Mouse (Mus musculus): Measurements from ENCODE around the gene Rxfp3. TPM values are rescaled to one million over a fixed set of nuclear protein-coding genes. Genes with fewer than 3 reads are reported as not detected.
"Not testable (repeated sequence)": the region's sequence is repeated elsewhere in the genome, so short reads cannot be mapped to it uniquely, and the experiment has no call there.

Gene Rxfp3
- polyA plus RNA-seq, 1 experiment, result not detected

- Histone ChIP-seq H3K27ac (ENCODE audit: insufficient read depth, low read depth, low read length) (no peak overlapping the region), H3K27me3 (replicated peaks; ENCODE audit: control insufficient read depth, insufficient read depth, low read length) (no peaks in the 10 kb centered on the region), H3K4me1 (ENCODE audit: control insufficient read depth, insufficient read depth, low read length) (no peaks in the 10 kb centered on the region), H3K4me3 (ENCODE audit: insufficient read depth, low read depth, low read length) (no peak overlapping the region), H3K36me3 (ENCODE audit: control insufficient read depth, insufficient read depth, low read length) (no peaks in the 10 kb centered on the region)
- WGBS, result 73% methylated on average over 4 of the region's 4 CpGs
- no peak for DNase-seq
- no peak for TF ChIP-seq CTCF (conservative IDR thresholded peaks at IDR 0.05; ENCODE audit: insufficient read depth, insufficient read length, low read depth, low read length)
- no peak for TF ChIP-seq POLR2A (IDR thresholded peaks at IDR 0.05; ENCODE audit: low read depth, low read length)
These were observed 34.0 kb downstream of the Rxfp3 start for GRCm38 (mm10) chr15:11003791-11004190.

GRCm38 (mm10) chr15:11000421-11000820 is 37.4 kb downstream of the Rxfp3 start, which contains the start of gene Slc45a2:
Slc45a2 (plus strand) TSS chr15:11000721.
- DNase-seq, result no peak
- no peaks in the 10 kb centered on the region for H3K27me3 ChIP-seq (replicated peaks; ENCODE audit: control insufficient read depth, insufficient read depth, low read length)
- no peak within 1 kb of the TSS for H3K27ac ChIP-seq (ENCODE audit: insufficient read depth, low read depth, low read length)
- H3K4me1 ChIP-seq (ENCODE audit: control insufficient read depth, insufficient read depth, low read length), result no peaks in the 10 kb centered on the region
- no peak for TF ChIP-seq CTCF (conservative IDR thresholded peaks at IDR 0.05; ENCODE audit: insufficient read depth, insufficient read length, low read depth, low read length)
- TF ChIP-seq POLR2A (IDR thresholded peaks at IDR 0.05; ENCODE audit: low read depth, low read length), result no peak
- peak within 1 kb of the TSS; percentile 37 for H3K4me3 ChIP-seq (ENCODE audit: insufficient read depth, low read depth, low read length)
- WGBS, result 55% methylated on average over 7 of the region's 7 CpGs
- no peaks in the 10 kb centered on the region for H3K36me3 ChIP-seq (ENCODE audit: control insufficient read depth, insufficient read depth, low read length)

GRCm38 (mm10) chr15:10999832-11000231 is 38.0 kb downstream of the Rxfp3 start:
- DNase-seq, result peak; percentile 45
- no peaks in the 10 kb centered on the region for H3K27me3 ChIP-seq (replicated peaks; ENCODE audit: control insufficient read depth, insufficient read depth, low read length)
- no peaks in the 10 kb centered on the region for H3K4me1 ChIP-seq (ENCODE audit: control insufficient read depth, insufficient read depth, low read length)
- H3K36me3 ChIP-seq (ENCODE audit: control insufficient read depth, insufficient read depth, low read length), result peaks cover 4% of the 10 kb centered on the region
- no peak overlapping the region for H3K27ac ChIP-seq (ENCODE audit: insufficient read depth, low read depth, low read length)
- WGBS, result 22% methylated on average over 5 of the region's 5 CpGs
- H3K4me3 ChIP-seq (ENCODE audit: insufficient read depth, low read depth, low read length), result peak overlapping the region; percentile 37
- TF ChIP-seq POLR2A (IDR thresholded peaks at IDR 0.05; ENCODE audit: low read depth, low read length), result no peak
- no peak for TF ChIP-seq CTCF (conservative IDR thresholded peaks at IDR 0.05; ENCODE audit: insufficient read depth, insufficient read length, low read depth, low read length)

- Histone ChIP-seq H3K27ac (ENCODE audit: insufficient read depth, low read depth, low read length) (no peak overlapping the region), H3K4me3 (ENCODE audit: insufficient read depth, low read depth, low read length) (no peak overlapping the region), H3K36me3 (ENCODE audit: control insufficient read depth, insufficient read depth, low read length) (peaks cover 14% of the 10 kb centered on the region), H3K27me3 (replicated peaks; ENCODE audit: control insufficient read depth, insufficient read depth, low read length) (no peaks in the 10 kb centered on the region), H3K4me1 (ENCODE audit: control insufficient read depth, insufficient read depth, low read length) (no peaks in the 10 kb centered on the region; the same call in 1 of the 2 replicates)
- TF ChIP-seq POLR2A (IDR thresholded peaks at IDR 0.05; ENCODE audit: low read depth, low read length), result no peak
- TF ChIP-seq CTCF (conservative IDR thresholded peaks at IDR 0.05; ENCODE audit: insufficient read depth, insufficient read length, low read depth, low read length), result no peak
- no peak for DNase-seq
- 87% methylated on average over 1 of the region's 1 CpGs for WGBS
These were observed 46.2 kb downstream of the Rxfp3 start for GRCm38 (mm10) chr15:10991566-10991965.

- Histone ChIP-seq H3K36me3 (ENCODE audit: control insufficient read depth, insufficient read depth, low read length) (peaks cover 16% of the 10 kb centered on the region), H3K27ac (ENCODE audit: insufficient read depth, low read depth, low read length) (no peak overlapping the region), H3K4me3 (ENCODE audit: insufficient read depth, low read depth, low read length) (no peak overlapping the region), H3K4me1 (ENCODE audit: control insufficient read depth, insufficient read depth, low read length) (peaks cover 7% of the 10 kb centered on the region; the same call in 1 of the 2 replicates), H3K27me3 (replicated peaks; ENCODE audit: control insufficient read depth, insufficient read depth, low read length) (no peaks in the 10 kb centered on the region)
- DNase-seq, result no peak
- WGBS, result 34% methylated on average over 2 of the region's 2 CpGs
- TF ChIP-seq POLR2A (IDR thresholded peaks at IDR 0.05; ENCODE audit: low read depth, low read length) (no peak), CTCF (conservative IDR thresholded peaks at IDR 0.05; ENCODE audit: insufficient read depth, insufficient read length, low read depth, low read length) (no peak)
These were observed 47.4 kb downstream of the Rxfp3 start for GRCm38 (mm10) chr15:10990411-10990810.

GRCm38 (mm10) chr15:10986477-10986876 is 51.3 kb downstream of the Rxfp3 start:
- Histone ChIP-seq H3K27ac (ENCODE audit: insufficient read depth, low read depth, low read length) (peak overlapping the region; percentile 97), H3K36me3 (ENCODE audit: control insufficient read depth, insufficient read depth, low read length) (peaks cover 10% of the 10 kb centered on the region)
- not testable (repeated sequence) for H3K4me3 ChIP-seq (ENCODE audit: insufficient read depth, low read depth, low read length); H3K4me1 ChIP-seq (ENCODE audit: control insufficient read depth, insufficient read depth, low read length); H3K27me3 ChIP-seq (replicated peaks; ENCODE audit: control insufficient read depth, insufficient read depth, low read length); DNase-seq
- whole genome bisulfite sequencing, result 63% methylated on average over 2 of the region's 2 CpGs

GRCm38 (mm10) chr15:10985756-10986155 is 52.0 kb downstream of the Rxfp3 start:
- Histone ChIP-seq H3K36me3 (ENCODE audit: control insufficient read depth, insufficient read depth, low read length) (peaks cover 10% of the 10 kb centered on the region), H3K4me3 (ENCODE audit: insufficient read depth, low read depth, low read length) (peak overlapping the region; percentile 26), H3K27ac (ENCODE audit: insufficient read depth, low read depth, low read length) (peak overlapping the region; percentile 97), H3K27me3 (replicated peaks; ENCODE audit: control insufficient read depth, insufficient read depth, low read length) (no peaks in the 10 kb centered on the region), H3K4me1 (ENCODE audit: control insufficient read depth, insufficient read depth, low read length) (peaks cover 9% of the 10 kb centered on the region; the same call in 1 of the 2 replicates)
- WGBS, result 58% methylated on average over 6 of the region's 6 CpGs
- peak; percentile 88 for DNase-seq
- TF ChIP-seq POLR2A (IDR thresholded peaks at IDR 0.05; ENCODE audit: low read depth, low read length) (no peak), CTCF (conservative IDR thresholded peaks at IDR 0.05; ENCODE audit: insufficient read depth, insufficient read length, low read depth, low read length) (no peak)

Other genes with a start within 250 kb of the Rxfp3 start
- gene C1qtnf3, start 85.7 kb downstream of the Rxfp3 start, polyA plus RNA-seq (2012; rRNA removed), result 22.3 and 22.4 TPM in 2 replicates
- 66.9 and 71.9 TPM in 2 replicates for gene Amacr, start 56.2 kb downstream of the Rxfp3 start, polyA plus RNA-seq (2012; rRNA removed)
- 0.14 and 0.16 TPM in 2 replicates for gene Slc45a2, start 37.3 kb downstream of the Rxfp3 start, polyA plus RNA-seq (2012; rRNA removed)
- 0.80 TPM in 2 replicates for gene Adamts12, start 26.8 kb upstream of the Rxfp3 start, polyA plus RNA-seq (2012; rRNA removed)